Mouse (Mus musculus) B cell, adult 2 months (primary cell): ENCODE measurements around the gene Uba3.
A peak's percentile ranks its signal among the peaks of the same experiment; 100 is the strongest.

Source experiments
- DNase-seq, 2 experiments: peaks; one replicate each; pipeline ENCODE4 v3.0.0; 2022

Gene Uba3

GRCm38 (mm10) chr6:97205439-97205885, at the start of gene Uba3:
Uba3 (minus strand) TSS chr6:97205647.
- peak; percentile 100 for DNase-seq

GRCm38 (mm10) chr6:97252711-97253221, 47.3 kb upstream of the Uba3 start, which contains the start of gene Lmod3:
Lmod3 (minus strand) TSS chr6:97252759.
- DNase-seq: no peak

GRCm38 (mm10) chr6:97252086-97252485, 46.6 kb upstream of the Uba3 start:
- DNase-seq: no peak

- DNase-seq: peak; percentile 69 to 71
Measured at GRCm38 (mm10) chr6:97250966-97251365, 45.5 kb upstream of the Uba3 start.

GRCm38 (mm10) chr6:97245200-97245599, 39.8 kb upstream of the Uba3 start:
- DNase-seq: no peak

GRCm38 (mm10) chr6:97242522-97242921, 37.1 kb upstream of the Uba3 start:
- DNase-seq: no peak

- no peak for DNase-seq
Measured at GRCm38 (mm10) chr6:97240092-97240491, 34.6 kb upstream of the Uba3 start.

GRCm38 (mm10) chr6:97239360-97239759, 33.9 kb upstream of the Uba3 start:
- no peak for DNase-seq

GRCm38 (mm10) chr6:97236088-97236487, 30.6 kb upstream of the Uba3 start:
- DNase-seq: no peak

GRCm38 (mm10) chr6:97234911-97235668, 29.6 kb upstream of the Uba3 start:
- DNase-seq: no peak

GRCm38 (mm10) chr6:97227067-97227847, 21.8 kb upstream of the Uba3 start:
- DNase-seq: no peak

GRCm38 (mm10) chr6:97226083-97226491, 20.6 kb upstream of the Uba3 start:
- DNase-seq: no peak

- DNase-seq: no peak
Measured at GRCm38 (mm10) chr6:97224505-97224904, 19.1 kb upstream of the Uba3 start.

GRCm38 (mm10) chr6:97223566-97223965, 18.1 kb upstream of the Uba3 start:
- no peak for DNase-seq

- DNase-seq: no peak
Measured at GRCm38 (mm10) chr6:97222931-97223467, 17.6 kb upstream of the Uba3 start.

GRCm38 (mm10) chr6:97222321-97222720, 16.9 kb upstream of the Uba3 start:
- DNase-seq: peak; percentile 24 to 28

- DNase-seq: no peak
Measured at GRCm38 (mm10) chr6:97221205-97222025, 16.0 kb upstream of the Uba3 start.

GRCm38 (mm10) chr6:97220672-97221071, 15.2 kb upstream of the Uba3 start:
- DNase-seq: no peak

GRCm38 (mm10) chr6:97216154-97216821, 10.8 kb upstream of the Uba3 start:
- DNase-seq: no peak

- peak; percentile 36 to 38 for DNase-seq
Measured at GRCm38 (mm10) chr6:97211981-97212380, 6.5 kb upstream of the Uba3 start.

- DNase-seq: peak; percentile 33 to 37
Measured at GRCm38 (mm10) chr6:97210962-97211601, 5.6 kb upstream of the Uba3 start.
